Mouse (Mus musculus) embryonic facial prominence, embryonic 12.5 days (tissue): Measurements from ENCODE around the gene Dtx3l. TPM values are rescaled to one million over a fixed set of nuclear protein-coding genes. Genes with fewer than 3 reads are reported as not detected.
A peak's percentile ranks its signal among the peaks of the same experiment; 100 is the strongest.
"Not testable (repeated sequence)": the region's sequence is repeated elsewhere in the genome, so short reads cannot be mapped to it uniquely, and the experiment has no call there.

Experiments
- ATAC-seq: fragments of 200-750 bp; cut with Nextera tagmentation; 2 replicates; pipeline ENCODE4 v1.8.0; 2017; ENCODE audit not compliant: insufficient number of reproducible peaks, insufficient read depth, low FRiP score, low TSS enrichment
- H3K27ac ChIP-seq: fragments of 300-500 bp; sonication (generic); 2 replicates; pipeline ENCODE4 v1.5.1; 2016; ENCODE audit warnings: mild to moderate bottlenecking
- H3K27me3 ChIP-seq: fragments of 300-500 bp; sonication (generic); 2 replicates; pipeline ENCODE4 v1.6.1; 2016; ENCODE audit warnings: mild to moderate bottlenecking, moderate library complexity
- H3K36me3 ChIP-seq: fragments of 300-500 bp; sonication (generic); 2 replicates; pipeline ENCODE4 v1.6.1; 2016; ENCODE audit warnings: mild to moderate bottlenecking
- H3K4me1 ChIP-seq: fragments of 300-500 bp; sonication (generic); 2 replicates; pipeline ENCODE4 v1.6.1; 2016
- H3K4me2 ChIP-seq: fragments of 300-500 bp; sonication (generic); replicated peaks from 2 replicates; pipeline ENCODE4 v1.6.1; 2016; ENCODE audit warnings: mild to moderate bottlenecking, moderate library complexity
- H3K4me3 ChIP-seq: fragments of 300-500 bp; sonication (generic); 2 replicates; pipeline ENCODE4 v1.5.1; 2016; ENCODE audit warnings: mild to moderate bottlenecking
- H3K9ac ChIP-seq: fragments of 300-500 bp; sonication (generic); 2 replicates; pipeline ENCODE4 v1.6.1; 2016; ENCODE audit warnings: mild to moderate bottlenecking, moderate library complexity
- H3K9me3 ChIP-seq: fragments of 300-500 bp; sonication (generic); 2 replicates; pipeline ENCODE4 v1.6.1; 2016; ENCODE audit warnings: mild to moderate bottlenecking, moderate library complexity
- WGBS: fragments of 180-500 bp; shearing (Covaris S2); methylation state at CpG from one replicate; pipeline ENCODE4 v1.1.7; 2016; 5-methylcytosine and 5-hydroxymethylcytosine counted together
- polyA plus RNA-seq: library from polyadenylated mRNA; unstranded; fragments of >200 nt; fragmentation: Nextera tagmentation; extraction: Ambion mirVana; gene quantifications from 2 replicates; pipeline ENCODE4 v1.2.1, GENCODE M21; 2016

The Dtx3l gene
- polyA plus RNA-seq, 1 experiment from 2014 or later: 3.0 TPM

DNA sequence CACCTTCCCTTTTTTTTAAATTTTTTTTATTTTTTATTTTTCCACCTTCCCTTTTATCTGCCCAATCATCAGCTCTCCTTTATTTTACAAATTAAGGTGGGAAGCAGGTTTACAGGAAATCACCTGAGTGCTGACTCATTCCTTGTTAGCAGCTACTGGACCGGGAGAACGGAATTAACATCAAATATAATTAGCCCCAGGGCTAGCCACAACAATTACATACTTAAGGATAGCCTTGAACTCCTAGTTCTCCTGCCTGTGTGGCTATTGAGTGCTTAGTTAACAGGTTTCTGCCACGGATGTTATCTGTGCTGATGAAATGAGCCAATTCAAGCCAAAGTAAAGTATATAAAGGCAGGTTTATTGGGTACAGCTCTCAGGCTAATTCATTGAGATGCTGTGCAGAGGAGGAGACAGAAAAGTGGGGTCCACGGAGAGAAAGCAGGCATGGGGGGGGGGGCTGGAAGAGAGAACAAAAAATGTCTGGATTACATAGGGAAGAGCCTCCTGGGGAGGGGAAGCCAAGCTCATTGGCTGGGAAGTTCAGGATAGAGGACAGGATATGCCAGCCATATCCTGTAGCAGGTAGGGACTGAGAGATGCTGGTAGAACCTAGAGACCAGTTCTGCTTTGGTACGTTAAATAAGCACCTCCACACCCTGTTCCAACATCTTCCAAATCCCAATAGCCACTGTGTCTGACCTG lies 27.6 kb upstream of the Dtx3l start:
- H3K4me1 ChIP-seq: no peaks in the 10 kb centered on the region
- WGBS: 41% methylated on average over 5 of the region's 5 CpGs
- H3K9me3 ChIP-seq: no peaks in the 10 kb centered on the region
- no peak for ATAC-seq
- H3K27me3 ChIP-seq: no peaks in the 10 kb centered on the region
- no peak overlapping the region for H3K27ac ChIP-seq
- no peak overlapping the region for H3K4me3 ChIP-seq
- no peaks in the 10 kb centered on the region for H3K36me3 ChIP-seq
- H3K4me2 ChIP-seq: no peak overlapping the region
- no peak overlapping the region for H3K9ac ChIP-seq

- H3K27ac ChIP-seq, H3K27me3 ChIP-seq, H3K4me1 ChIP-seq, H3K9ac ChIP-seq, H3K4me3 ChIP-seq, H3K36me3 ChIP-seq, ATAC-seq, H3K9me3 ChIP-seq, H3K4me2 ChIP-seq: not testable (repeated sequence)
- WGBS: 39% methylated on average over 4 of the region's 4 CpGs
Measured at GRCm38 (mm10) chr16:35965991-35966390, 27.0 kb upstream of the Dtx3l start.

DNA sequence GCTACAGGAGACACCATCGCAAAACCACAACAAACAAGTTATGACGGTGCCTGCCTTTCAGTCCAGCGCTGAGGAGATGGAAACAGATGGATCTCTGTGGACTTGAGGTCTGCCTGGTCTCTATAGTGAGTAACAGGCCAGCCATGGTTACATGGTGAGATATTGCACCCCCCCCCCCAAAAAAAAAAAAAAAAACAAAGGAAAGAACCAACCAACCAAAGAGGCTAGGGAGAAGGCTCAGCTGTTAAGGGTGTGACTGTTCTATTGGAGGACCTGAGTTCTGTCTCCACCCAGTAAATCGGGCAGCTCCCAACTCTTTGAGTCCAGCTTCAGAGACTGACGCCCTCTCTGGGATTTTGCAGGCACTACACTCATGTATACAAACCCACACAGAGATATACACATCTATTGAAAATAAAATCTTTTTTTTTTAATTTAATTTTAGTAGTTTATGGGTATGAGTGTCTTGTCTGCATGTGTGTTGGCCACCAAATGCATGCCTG lies 13.7 kb upstream of the Dtx3l start:
- WGBS: 83% methylated on average over 5 of the region's 5 CpGs
- Histone ChIP-seq H3K4me2 (no peak overlapping the region), H3K4me3 (no peak overlapping the region), H3K27me3 (no peaks in the 10 kb centered on the region), H3K36me3 (no peaks in the 10 kb centered on the region), H3K27ac (no peak overlapping the region), H3K9ac (no peak overlapping the region), H3K4me1 (no peaks in the 10 kb centered on the region), H3K9me3 (no peaks in the 10 kb centered on the region)
- no peak for ATAC-seq

GRCm38 (mm10) chr16:35951216-35951615 lies 12.3 kb upstream of the Dtx3l start:
- Histone ChIP-seq H3K4me1 (no peaks in the 10 kb centered on the region), H3K4me2 (no peak overlapping the region), H3K9ac (no peak overlapping the region), H3K27ac (no peak overlapping the region), H3K27me3 (no peaks in the 10 kb centered on the region), H3K4me3 (no peak overlapping the region), H3K9me3 (no peaks in the 10 kb centered on the region), H3K36me3 (no peaks in the 10 kb centered on the region)
- WGBS: 86% methylated on average over 3 of the region's 3 CpGs
- no peak for ATAC-seq

DNA sequence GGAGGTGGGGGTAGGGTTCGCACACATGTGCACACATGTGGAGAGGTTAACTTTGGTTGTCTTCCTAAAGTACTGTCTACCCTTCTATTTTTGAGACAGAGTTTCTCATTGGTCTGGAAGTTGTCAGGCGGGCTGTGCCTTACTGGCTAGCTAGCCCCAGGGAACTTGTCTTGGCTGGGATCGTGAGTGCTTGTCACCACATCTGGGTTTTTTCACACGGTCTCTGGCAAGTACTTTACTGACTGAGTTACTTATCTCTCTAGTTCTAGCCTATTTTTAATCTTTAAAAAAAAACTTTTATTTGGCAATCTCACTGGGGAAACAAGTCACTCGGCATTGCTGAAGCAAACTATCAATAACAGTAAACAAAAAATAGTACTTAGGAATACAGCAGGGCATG lies 10.3 kb upstream of the Dtx3l start:
- H3K27me3 ChIP-seq: no peaks in the 10 kb centered on the region
- H3K4me3 ChIP-seq: no peak overlapping the region
- no peak for ATAC-seq
- no peak overlapping the region for H3K27ac ChIP-seq
- no peaks in the 10 kb centered on the region for H3K36me3 ChIP-seq
- no peak overlapping the region for H3K9ac ChIP-seq
- WGBS: 82% methylated on average over 5 of the region's 5 CpGs
- H3K4me1 ChIP-seq: no peaks in the 10 kb centered on the region
- no peaks in the 10 kb centered on the region for H3K9me3 ChIP-seq
- no peak overlapping the region for H3K4me2 ChIP-seq

DNA sequence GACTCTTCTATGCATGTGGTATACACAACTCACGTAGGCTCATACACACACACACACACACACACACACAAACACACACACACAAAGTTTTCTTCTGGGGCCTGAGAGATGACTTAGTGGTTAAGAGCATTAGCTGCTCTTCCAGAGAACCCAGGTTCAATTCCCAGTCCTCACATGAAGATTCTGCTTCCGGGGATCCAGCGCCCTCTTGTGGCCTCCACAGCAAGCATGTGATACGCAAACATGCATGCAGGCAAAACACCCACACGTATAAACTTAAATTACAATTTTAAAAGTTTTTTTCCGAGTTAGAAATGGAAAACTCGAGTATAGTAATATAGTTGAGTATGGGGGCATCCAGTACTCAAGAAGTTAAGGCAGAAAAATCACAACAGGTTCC lies 2.4 kb upstream of the Dtx3l start:
- no peaks in the 10 kb centered on the region for H3K27me3 ChIP-seq
- H3K4me1 ChIP-seq: no peaks in the 10 kb centered on the region
- no peak overlapping the region for H3K27ac ChIP-seq
- H3K4me2 ChIP-seq: no peak overlapping the region
- no peaks in the 10 kb centered on the region for H3K36me3 ChIP-seq
- no peak for ATAC-seq
- H3K9me3 ChIP-seq: no peaks in the 10 kb centered on the region
- no peak overlapping the region for H3K9ac ChIP-seq
- no peak overlapping the region for H3K4me3 ChIP-seq
- WGBS: 80% methylated on average over 7 of the region's 7 CpGs

- H3K4me1 ChIP-seq: no peaks in the 10 kb centered on the region
- no peaks in the 10 kb centered on the region for H3K27me3 ChIP-seq
- no peak overlapping the region for H3K9ac ChIP-seq
- ATAC-seq: 0 out of 2 replicates have a peak, but pooled peaks have one; percentile 38
- H3K27ac ChIP-seq: no peak overlapping the region
- 13% methylated on average over 9 of the region's 9 CpGs for WGBS
- no peaks in the 10 kb centered on the region for H3K9me3 ChIP-seq
- H3K4me3 ChIP-seq: peak overlapping the region; percentile 56
- H3K36me3 ChIP-seq: no peaks in the 10 kb centered on the region
- H3K4me2 ChIP-seq: peak overlapping the region; percentile 79
Measured at GRCm38 (mm10) chr16:35939690-35940089, 739 bp upstream of the Dtx3l start.

- Histone ChIP-seq H3K4me2 (peak overlapping the region; percentile 79), H3K4me3 (peak overlapping the region; percentile 56), H3K27me3 (no peaks in the 10 kb centered on the region), H3K27ac (no peak overlapping the region), H3K36me3 (no peaks in the 10 kb centered on the region), H3K9me3 (no peaks in the 10 kb centered on the region), H3K4me1 (no peaks in the 10 kb centered on the region), H3K9ac (peak overlapping the region; percentile 55)
- 0 out of 2 replicates have a peak, but pooled peaks have one; percentile 10 for ATAC-seq
- WGBS: 4% methylated on average over 6 of the region's 6 CpGs
Measured at GRCm38 (mm10) chr16:35939261-35939660, 310 bp upstream of the Dtx3l start.

- H3K4me2 ChIP-seq: no peak overlapping the region
- 81% methylated on average over 10 of the region's 10 CpGs for WGBS
Measured at GRCm38 (mm10) chr16:35933181-35933580, 5.8 kb downstream of the Dtx3l start.

DNA sequence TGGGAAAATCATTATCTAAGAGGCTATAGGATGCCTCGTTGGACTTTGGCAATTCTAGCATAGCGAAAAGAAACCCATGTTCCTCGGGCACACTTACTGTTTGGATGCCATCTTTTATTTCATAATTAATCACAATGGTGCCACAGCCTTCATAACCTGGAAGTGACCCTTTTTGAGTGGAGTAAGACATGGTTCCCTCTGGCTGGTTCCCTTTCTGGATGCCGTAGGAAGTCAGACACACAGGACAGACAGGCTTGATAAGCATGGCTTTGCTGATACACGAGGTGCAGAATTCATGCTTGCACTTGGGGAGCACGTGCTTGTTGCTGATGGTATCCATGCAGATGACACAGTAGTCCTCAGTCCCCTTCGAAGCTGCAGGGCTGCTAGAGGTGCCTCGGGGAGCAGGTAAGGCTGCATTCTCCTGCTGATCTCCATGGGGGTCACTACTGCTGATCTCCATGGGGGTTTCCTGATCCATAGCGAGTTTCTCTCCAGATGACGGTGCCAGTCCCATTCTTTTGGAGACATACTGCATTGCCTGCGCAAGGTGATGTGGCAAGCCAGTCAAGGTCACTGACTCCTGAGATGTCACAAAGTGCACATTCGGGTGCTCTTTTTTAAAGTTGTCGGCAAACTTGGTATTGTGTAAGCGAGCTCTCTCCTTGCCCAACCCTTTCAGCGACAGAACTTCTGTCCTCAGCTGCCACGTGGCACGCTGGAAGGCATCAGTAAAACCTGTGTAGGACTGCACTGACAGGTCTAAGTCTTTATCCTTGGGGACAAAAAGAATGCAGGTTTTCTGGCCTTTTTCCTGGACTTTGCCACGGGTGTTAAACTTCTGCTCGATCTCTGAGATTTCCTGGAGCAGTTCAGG lies 6.5 kb downstream of the Dtx3l start:
- Histone ChIP-seq H3K4me2 (no peak overlapping the region), H3K27ac (no peak overlapping the region), H3K9ac (no peak overlapping the region), H3K9me3 (no peaks in the 10 kb centered on the region), H3K27me3 (no peaks in the 10 kb centered on the region), H3K36me3 (no peaks in the 10 kb centered on the region), H3K4me1 (no peaks in the 10 kb centered on the region), H3K4me3 (no peak overlapping the region)
- 81% methylated on average over 19 of the region's 19 CpGs for WGBS
- ATAC-seq: no peak

More at GRCm38 (mm10) chr16:35933181-35933580, 5.8 kb downstream of the Dtx3l start:
- Histone ChIP-seq H3K4me1 (no peaks in the 10 kb centered on the region), H3K36me3 (no peaks in the 10 kb centered on the region), H3K9ac (no peak overlapping the region), H3K27ac (no peak overlapping the region), H3K27me3 (no peaks in the 10 kb centered on the region), H3K9me3 (no peaks in the 10 kb centered on the region), H3K4me3 (no peak overlapping the region)
- no peak for ATAC-seq

GRCm38 (mm10) chr16:35924341-35924740 lies 14.6 kb downstream of the Dtx3l start:
- Histone ChIP-seq H3K9ac (no peak overlapping the region), H3K4me1 (no peaks in the 10 kb centered on the region), H3K4me3 (no peak overlapping the region), H3K9me3 (no peaks in the 10 kb centered on the region), H3K27me3 (no peaks in the 10 kb centered on the region), H3K27ac (no peak overlapping the region), H3K4me2 (no peak overlapping the region), H3K36me3 (no peaks in the 10 kb centered on the region)
- no peak for ATAC-seq
- WGBS: 94% methylated on average over 5 of the region's 5 CpGs
